Mouse (Mus musculus) liver, embryonic 14.5 days (tissue): Measurements from ENCODE around the gene Iqgap3. TPM values are rescaled to one million over a fixed set of nuclear protein-coding genes. Genes with fewer than 3 reads are reported as not detected.

ENCODE experiments used
- ATAC-seq: fragments of 200-750 bp; cut with Nextera tagmentation; 2 replicates; pipeline ENCODE4 v1.8.0; 2017; ENCODE audit warnings: moderate number of reproducible peaks, mild to moderate bottlenecking, moderate library complexity; ENCODE audit not compliant: insufficient read depth
- DNase-seq, 3 experiments: peaks; one replicate each; pipeline ENCODE4 v3.0.0-alpha.2; 2012 to 2013; ENCODE audit warnings: low read depth in 3 of 3, low spot score in 3 of 3
- H3K27ac ChIP-seq: fragments of 300-500 bp; sonication (generic); 2 replicates; pipeline ENCODE4 v1.5.1; 2014; ENCODE audit warnings: moderate library complexity, mild to moderate bottlenecking, control low read depth, inconsistent platforms
- H3K27me3 ChIP-seq: fragments of 300-500 bp; sonication (generic); 2 replicates; pipeline ENCODE4 v1.6.1; 2014; ENCODE audit warnings: mild to moderate bottlenecking, low read length, moderate library complexity; ENCODE audit not compliant: control insufficient read depth, insufficient read depth
- H3K36me3 ChIP-seq: fragments of 300-500 bp; sonication (generic); replicated peaks from 2 replicates; pipeline ENCODE4 v1.6.1; 2014; ENCODE audit warnings: low read depth; ENCODE audit not compliant: control insufficient read depth, insufficient read depth
- H3K4me1 ChIP-seq, 2 experiments: fragments of 200-500 bp in 1 of 2; fragments of 300-500 bp in 1 of 2; sonication (generic) in 1 of 2; replicated peaks; 2 replicates each; pipeline ENCODE4 v1.6.1; 2012 to 2014; ENCODE audit warnings: antibody characterized with exemption in 1 of 2, inconsistent platforms in 1 of 2, low read length in 1 of 2; ENCODE audit not compliant: control insufficient read depth in 2 of 2, insufficient read depth in 2 of 2
- H3K4me2 ChIP-seq: fragments of 300-500 bp; sonication (generic); 2 replicates; pipeline ENCODE4 v1.6.1; 2014; ENCODE audit warnings: low read depth, mild to moderate bottlenecking, control low read depth, moderate library complexity
- H3K4me3 ChIP-seq, 2 experiments: fragments of 200-500 bp in 1 of 2; fragments of 300-500 bp in 1 of 2; sonication (generic) in 1 of 2; 2 replicates each; pipeline ENCODE4 v1.5.1; 2012 to 2014; ENCODE audit warnings: low read depth in 2 of 2, low read length in 2 of 2, mild to moderate bottlenecking in 2 of 2, control low read depth in 1 of 2, inconsistent platforms in 1 of 2, moderate library complexity in 1 of 2; ENCODE audit not compliant: insufficient read depth in 1 of 2
- H3K9ac ChIP-seq: fragments of 300-500 bp; sonication (generic); replicated peaks from 2 replicates; pipeline ENCODE4 v1.6.1; 2014; ENCODE audit warnings: mild to moderate bottlenecking, control low read depth, moderate library complexity
- H3K9me3 ChIP-seq: fragments of 300-500 bp; sonication (generic); 2 replicates; pipeline ENCODE4 v1.6.1; 2016; ENCODE audit warnings: low read length, mixed read lengths; ENCODE audit not compliant: control insufficient read depth
- CTCF ChIP-seq: IDR thresholded peaks from 2 replicates; pipeline ENCODE4 v1.5.1; 2016; ENCODE audit warnings: antibody characterized with exemption, low read depth, control low read depth
- EP300 ChIP-seq: IDR thresholded peaks from 2 replicates; pipeline ENCODE4 v1.6.1; 2016; ENCODE audit warnings: antibody characterized with exemption, low read depth
- WGBS: fragments of 180-500 bp; shearing (Covaris S2); extraction: QIAGEN DNeasy Blood & Tissue Kit; methylation state at CpG from one replicate; pipeline ENCODE4 v1.1.7; 2014; ENCODE audit not compliant: insufficient replicate concordance; 5-methylcytosine and 5-hydroxymethylcytosine counted together
- polyA plus RNA-seq, 2 experiments: library from polyadenylated mRNA; depleted of rRNA in 1 of 2; stranded (reverse) in 1 of 2; unstranded in 1 of 2; fragments of >200 nt; fragmentation: Nextera tagmentation in 1 of 2; extraction: Ambion mirVana in 1 of 2; gene quantifications; 2 replicates each; pipeline versions ENCODE4 v1.2.1 to v1.2.3; 2012 to 2014

Iqgap3 gene
- polyA plus RNA-seq, 2 experiments: 6.7 to 8.8 TPM

DNA sequence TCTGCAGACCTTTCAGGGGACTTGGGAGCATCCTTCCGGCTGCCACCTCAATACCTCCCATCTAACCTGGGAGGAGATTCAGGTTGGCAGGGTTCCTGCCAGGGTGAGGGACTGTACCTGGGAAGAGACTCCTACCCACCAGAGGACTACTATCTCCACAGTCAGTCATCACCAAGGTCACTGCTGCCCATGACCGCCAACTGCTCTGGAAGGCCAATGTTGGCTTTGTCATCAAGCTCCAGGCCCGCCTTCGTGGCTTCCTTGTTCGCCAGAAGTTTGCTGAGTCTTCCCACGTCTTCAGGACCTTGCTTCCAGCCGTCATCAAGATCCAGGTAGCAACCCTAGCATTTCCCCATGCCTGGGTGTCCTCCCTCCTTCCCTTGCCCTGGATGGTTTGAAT, 20.0 kb downstream of the Iqgap3 start:
- no peaks in the 10 kb centered on the region for H3K9me3 ChIP-seq
- TF ChIP-seq EP300: no peak
- TF ChIP-seq CTCF: no peak
- H3K4me2 ChIP-seq: no peak overlapping the region
- DNase-seq (no peak), ATAC-seq (no peak)
- H3K9ac ChIP-seq: no peak overlapping the region
- H3K4me3 ChIP-seq: no peak overlapping the region
- no peak overlapping the region for H3K27ac ChIP-seq
- H3K4me1 ChIP-seq: no peaks in the 10 kb centered on the region
- H3K36me3 ChIP-seq: peaks cover 12% of the 10 kb centered on the region
- H3K27me3 ChIP-seq: no peaks in the 10 kb centered on the region
- WGBS: 78% methylated on average over 7 of the region's 7 CpGs

DNA sequence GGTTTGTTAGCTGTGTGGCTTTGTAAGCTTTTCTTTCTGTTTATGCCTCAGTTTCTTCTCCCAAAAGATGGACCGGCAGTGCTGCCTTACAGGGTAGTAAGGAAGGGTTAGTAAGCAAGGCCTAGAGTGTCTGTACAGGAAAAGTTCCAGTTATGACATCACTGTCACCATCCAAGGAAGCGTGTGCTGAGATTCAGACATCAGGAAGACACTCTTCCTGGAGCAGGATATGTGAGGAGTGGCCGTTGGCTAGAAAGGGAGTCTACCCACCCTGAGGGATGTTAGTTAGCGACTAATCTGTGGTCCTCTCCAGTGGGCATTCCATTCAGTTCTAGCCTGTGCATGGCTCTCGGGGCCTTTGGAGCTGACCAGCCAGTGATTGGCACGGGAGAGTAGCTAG, 20.4 kb downstream of the Iqgap3 start:
- Histone ChIP-seq H3K9me3 (no peaks in the 10 kb centered on the region), H3K4me3 (no peak overlapping the region), H3K4me2 (no peak overlapping the region), H3K4me1 (no peaks in the 10 kb centered on the region), H3K27ac (no peak overlapping the region), H3K36me3 (peaks cover 12% of the 10 kb centered on the region), H3K9ac (no peak overlapping the region), H3K27me3 (no peaks in the 10 kb centered on the region)
- DNase-seq: no peak
- ATAC-seq: no peak
- WGBS: 56% methylated on average over 6 of the region's 6 CpGs
- TF ChIP-seq CTCF: no peak
- no peak for TF ChIP-seq EP300

DNA sequence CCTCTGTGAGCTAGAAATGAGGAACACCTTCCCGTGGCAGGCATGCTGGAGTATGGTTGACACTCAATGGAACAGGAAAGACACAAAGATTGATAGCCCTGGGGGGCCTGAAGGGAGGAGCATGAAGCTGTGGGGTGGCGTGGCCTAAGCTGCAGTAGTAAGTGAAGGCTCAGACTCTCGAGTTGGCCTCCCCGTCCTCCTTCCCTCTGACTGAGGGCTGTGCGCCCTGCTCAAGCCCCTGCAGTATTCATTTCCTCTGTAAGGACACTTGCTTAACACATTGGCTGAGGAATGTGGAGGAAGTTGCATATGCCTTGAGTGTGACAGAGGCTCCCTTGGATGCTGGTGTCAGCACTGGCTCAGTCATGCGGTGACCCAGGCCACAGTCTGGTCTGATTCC, 20.8 kb downstream of the Iqgap3 start:
- Histone ChIP-seq H3K4me1 (no peaks in the 10 kb centered on the region), H3K9ac (no peak overlapping the region), H3K27me3 (no peaks in the 10 kb centered on the region), H3K4me3 (no peak overlapping the region), H3K4me2 (no peak overlapping the region), H3K27ac (no peak overlapping the region), H3K36me3 (peaks cover 12% of the 10 kb centered on the region), H3K9me3 (no peaks in the 10 kb centered on the region)
- 47% methylated on average over 6 of the region's 6 CpGs for WGBS
- TF ChIP-seq CTCF: no peak
- no peak for TF ChIP-seq EP300
- peak; percentile 55 for ATAC-seq
- no peak for DNase-seq

- Histone ChIP-seq H3K4me3 (no peak overlapping the region), H3K4me2 (no peak overlapping the region), H3K4me1 (no peaks in the 10 kb centered on the region), H3K27me3 (no peaks in the 10 kb centered on the region), H3K9ac (no peak overlapping the region), H3K36me3 (peaks cover 9% of the 10 kb centered on the region), H3K27ac (no peak overlapping the region), H3K9me3 (no peaks in the 10 kb centered on the region)
- WGBS: 83% methylated on average over 4 of the region's 4 CpGs
- ATAC-seq (no peak), DNase-seq (no peak)
- no peak for TF ChIP-seq EP300
- TF ChIP-seq CTCF: no peak
Observed at GRCm38 (mm10) chr3:88106126-88106525, 24.4 kb downstream of the Iqgap3 start.

DNA sequence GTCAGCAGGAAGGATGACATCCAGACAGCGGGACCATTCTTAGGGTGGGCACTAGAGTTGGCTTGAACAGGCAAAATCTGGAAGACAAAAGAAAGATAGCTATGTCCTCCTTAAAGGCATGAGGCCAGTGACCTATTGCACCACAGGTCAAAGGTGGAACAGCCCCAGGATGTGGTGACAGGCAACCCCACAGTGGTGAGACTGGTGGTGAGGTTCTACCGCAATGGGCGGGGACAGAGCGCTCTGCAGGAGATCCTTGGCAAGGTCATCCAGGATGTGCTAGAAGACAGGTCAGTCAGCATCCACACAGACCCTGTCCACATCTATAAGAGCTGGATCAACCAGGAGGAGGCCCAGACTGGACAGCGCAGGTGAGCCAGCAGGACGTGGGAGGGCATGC, 27.4 kb downstream of the Iqgap3 start:
- no peak overlapping the region for H3K9ac ChIP-seq
- 82% methylated on average over 6 of the region's 6 CpGs for WGBS
- no peak for TF ChIP-seq CTCF
- no peak for TF ChIP-seq EP300
- H3K4me1 ChIP-seq: no peaks in the 10 kb centered on the region
- no peak overlapping the region for H3K27ac ChIP-seq
- no peak overlapping the region for H3K4me3 ChIP-seq
- DNase-seq: no peak
- peaks cover 2% of the 10 kb centered on the region for H3K36me3 ChIP-seq
- ATAC-seq: no peak
- no peaks in the 10 kb centered on the region for H3K9me3 ChIP-seq
- no peaks in the 10 kb centered on the region for H3K27me3 ChIP-seq
- H3K4me2 ChIP-seq: no peak overlapping the region
